Mouse (Mus musculus): ENCODE measurements around the gene Itpripl2. TPM values are rescaled to one million over a fixed set of nuclear protein-coding genes. Genes with fewer than 3 reads are reported as not detected.

Itpripl2 gene
- polyA plus RNA-seq, 2 experiments from 2014 or later = 0.63 to 0.77 TPM

DNA sequence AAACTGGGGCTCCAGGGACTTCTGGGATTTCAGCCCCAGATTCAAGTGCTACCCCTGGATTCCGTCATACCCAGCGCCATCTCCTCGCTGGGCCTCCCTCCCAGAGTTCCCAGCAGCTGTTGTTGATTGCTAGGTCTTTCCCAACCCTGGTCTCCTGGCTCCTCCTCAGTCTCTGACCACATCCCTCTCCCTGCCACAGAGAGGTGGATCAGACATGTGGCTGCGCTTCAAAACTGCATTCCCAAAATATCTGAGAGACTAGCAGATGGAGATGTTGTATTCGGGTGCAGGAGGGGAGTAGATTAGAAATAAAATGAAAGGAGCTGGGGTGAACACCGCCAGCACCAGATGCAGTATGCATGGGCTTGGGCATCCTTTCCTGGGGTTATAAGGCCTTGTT, 50.2 kb downstream of the Itpripl2 start:
- ATAC-seq = no peak

GRCm38 (mm10) chr7:118437101-118437802, 54.5 kb downstream of the Itpripl2 start:
- no peak for ATAC-seq

Other genes with a start within 250 kb of the Itpripl2 start
- gene Smg1, start 248.3 kb downstream of the Itpripl2 start, polyA plus RNA-seq (2017; shearing (Covaris generic)) = 10 to 100 TPM; 30.2 to 44.0 TPM
- gene Syt17, start 43.8 kb downstream of the Itpripl2 start, polyA plus RNA-seq (2017; shearing (Covaris generic)) = under 1 TPM in 1 of 2 experiments, not detected in 1; 0.30 TPM
- gene Coq7, start 41.4 kb upstream of the Itpripl2 start, polyA plus RNA-seq (2017; shearing (Covaris generic)) = 10 to 100 TPM; 10.3 to 10.7 TPM
- not detected for gene Tmc7, start 92.8 kb upstream of the Itpripl2 start, polyA plus RNA-seq (2017; shearing (Covaris generic))
- gene Tmc5, start 105.3 kb upstream of the Itpripl2 start, polyA plus RNA-seq (2017; shearing (Covaris generic)) = not detected
- 10 to 100 TPM; 15.9 to 17.9 TPM for gene Gde1, start 213.8 kb upstream of the Itpripl2 start, polyA plus RNA-seq (2017; shearing (Covaris generic))
- gene Ccp110, start 220.6 kb upstream of the Itpripl2 start, polyA plus RNA-seq (2017; shearing (Covaris generic)) = 1 to 10 TPM; 4.7 to 7.7 TPM
- 100 to 1,000 TPM in 1 of 2 experiments, 10 to 100 TPM in 1; 67.3 to 132 TPM for gene Vps35l, start 248.3 kb upstream of the Itpripl2 start, polyA plus RNA-seq (2017; shearing (Covaris generic))